Comparison of ENCODE assay signal across 9 mouse cellular contexts in the genomic region with DNA sequence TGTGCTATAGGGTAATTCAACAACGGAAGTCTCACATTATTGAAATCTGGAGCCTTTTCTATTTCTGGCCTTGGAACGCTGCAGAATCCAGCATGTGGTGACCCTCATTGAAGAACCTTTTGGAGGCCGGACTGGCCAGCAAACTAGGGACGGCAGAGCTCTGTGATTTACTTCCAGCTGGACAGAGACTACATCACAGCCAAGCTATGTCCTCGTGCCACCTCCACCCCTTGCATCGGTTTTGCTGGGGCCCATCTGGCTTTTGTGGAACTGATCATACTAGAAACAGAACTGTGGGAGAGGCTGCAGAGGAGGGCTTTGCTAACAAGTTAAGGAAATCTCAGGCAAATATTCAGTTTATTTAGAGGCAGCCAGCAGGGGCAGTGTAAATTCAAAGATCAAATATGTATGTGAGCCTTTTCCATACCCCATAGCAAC.
DNase-seq lines count a peak whose midpoint lies in the region; ATAC-seq and TF ChIP-seq lines count a peak whose summit lies in the region.
"Had no signal": no experiment of that assay in that cellular context is flagged by ENCODE, and none has a peak within 500 bp of the region (broad histone marks: within the 10 kb centered on the region; RNA-seq: fewer than 3 reads in every experiment).

No protein-coding gene starts in this region.

- intact Hi-C loops in left cerebral cortex, postnatal 25 days (cut with DNase I) = loop anchor here (1.0 kb wide), 2 partner anchors 60 to 149 kb away; no protein-coding TSS in a partner anchor

- DNase-seq in cerebellum, adult 9-10 months = peak; percentile 1
- no peak for DNase-seq in cerebellum, adult 8-10 months
- DNase-seq in thymus, postnatal 4 days = peak; percentile 16
- no peak for DNase-seq in thymus, adult 2 months
- peak; percentile 38 to 81 for DNase-seq in left cerebral cortex, postnatal 25 days (ENCODE audit: low spot score in 2 of 2)
- DNase-seq in MN1 (ENCODE audit: low spot score) = no peak
- DNase-seq in c-Kit-positive CD71-positive TER-119-positive erythroid progenitor cells, embryonic 14.5 days (ENCODE audit: low spot score) = no peak

- TF ChIP-seq CTCF in thymus, adult 2 months (IDR thresholded peaks at IDR 0.05; ENCODE audit: borderline replicate concordance, control insufficient read depth, extremely low read depth, insufficient read depth, low read length, poor library complexity) = no peak

- peaks cover 12% of the 10 kb centered on the region for H3K4me1 ChIP-seq in thymus, adult 2 months (replicated peaks; ENCODE audit: control insufficient read depth, insufficient read depth, low read length)
- H3K4me1 ChIP-seq: neural tube, embryonic 12.5 days had no signal

- ATAC-seq in inflammation-experienced regulatory T-cells, adult 6 months = no peak

- 96% methylated on average over 6 of the region's 6 CpGs for WGBS in thymus, adult 2 months

- no peak overlapping the region for H3K4me3 ChIP-seq in thymus, adult 2 months (ENCODE audit: control insufficient read depth, insufficient read depth, low read length)
- H3K4me3 ChIP-seq: neural tube, embryonic 12.5 days had no signal

- H3K27me3 ChIP-seq in thymus, adult 2 months (ENCODE audit: control insufficient read depth, insufficient read depth, low read length) = no peaks in the 10 kb centered on the region
- H3K27me3 ChIP-seq: neural tube, embryonic 12.5 days had no signal

- no peak overlapping the region for H3K27ac ChIP-seq in thymus, adult 2 months (ENCODE audit: control insufficient read depth, insufficient read depth, low read length)
- H3K27ac ChIP-seq: neural tube, embryonic 12.5 days had no signal

- no peak for TF ChIP-seq POLR2A in thymus, adult 2 months (IDR thresholded peaks at IDR 0.05; ENCODE audit: control insufficient read depth, extremely low read depth, insufficient read depth, low read length, poor library complexity)

- H3K36me3 ChIP-seq in thymus, adult 2 months (ENCODE audit: control insufficient read depth, insufficient read depth, low read length) = no peaks in the 10 kb centered on the region
- H3K36me3 ChIP-seq: neural tube, embryonic 12.5 days had no signal

Comparison
In these comparisons a context has a peak if more than half of its experiments do, and no peak if none do; other contexts are left out.
1. DNase-seq: peak in cerebellum, adult 9-10 months (single experiment), thymus, postnatal 4 days (single experiment) and left cerebral cortex, postnatal 25 days (2 of 2); none in cerebellum, adult 8-10 months (single experiment), thymus, adult 2 months (single experiment), MN1 (single experiment) and c-Kit-positive CD71-positive TER-119-positive erythroid progenitor cells, embryonic 14.5 days (single experiment).